Mouse (Mus musculus) liver, adult 10 weeks (tissue): ENCODE results near the gene Tex12. TPM values are rescaled to one million over a fixed set of nuclear protein-coding genes. Genes with fewer than 3 reads are reported as not detected.

ENCODE experiments used
- polyA plus RNA-seq: library from polyadenylated mRNA; stranded (reverse); fragments of 350-450 nt; fragmentation: Illumina TruSeq; extraction: RNeasy Lipid Tissue Mini Kit (QIAGEN cat#74804); gene quantifications from one replicate; pipeline ENCODE4 v1.2.3, GENCODE M21; 2014; ENCODE audit warnings: low read depth, low replicate concordance

Gene Tex12
- polyA plus RNA-seq = 6.3 TPM

GRCm38 (mm10) chr9:50561145-50561917 lies at the start of gene Tex12:
TSS of gene Tex12 (minus strand) at chr9:50561325.

DNA sequence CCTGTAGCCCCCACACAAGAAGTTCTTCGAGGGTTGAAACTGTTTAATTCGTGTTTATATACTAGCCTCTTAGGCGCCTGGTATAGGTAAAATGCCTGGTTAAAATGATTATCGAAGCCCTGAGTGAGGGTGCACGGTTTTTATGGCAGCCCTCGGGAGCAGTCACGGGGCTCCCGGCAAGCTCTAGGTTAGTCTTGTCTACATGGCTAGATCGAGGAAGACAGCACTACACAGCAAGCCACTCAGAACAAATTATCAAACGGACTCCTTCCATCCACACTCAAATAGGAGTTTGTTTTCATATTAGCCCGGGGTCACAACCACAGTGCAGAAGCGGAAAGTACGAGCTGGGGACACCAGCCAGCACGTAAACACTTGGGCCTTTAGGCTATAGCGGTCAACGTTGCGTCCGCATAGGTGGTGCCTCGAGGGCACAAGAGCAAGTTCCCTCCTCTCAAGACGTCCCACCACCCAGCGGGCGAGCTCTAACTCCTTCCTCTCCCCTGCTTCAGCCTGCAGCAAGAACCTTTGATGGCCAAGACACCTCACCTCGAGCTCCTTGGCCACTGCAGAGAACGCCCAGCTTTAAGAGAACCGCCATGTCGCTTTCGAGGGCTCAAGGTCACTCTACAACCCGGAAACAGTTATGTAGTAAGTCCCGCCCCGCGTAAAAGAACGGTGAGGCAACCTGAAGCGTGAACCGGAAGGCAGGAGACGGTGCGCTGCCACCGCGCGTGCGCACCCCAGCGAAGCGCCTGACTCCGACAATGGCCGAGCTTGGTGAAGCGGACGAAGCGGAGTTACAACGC lies 42.3 kb upstream of the Tex12 start, which contains the start of the genes Sdhd and Timm8b:
TSS of gene Sdhd (minus strand) at position 624 of the 809 bp plus-strand sequence.
TSS of gene Timm8b (plus strand) at position 722 of the 809 bp plus-strand sequence.

DNA sequence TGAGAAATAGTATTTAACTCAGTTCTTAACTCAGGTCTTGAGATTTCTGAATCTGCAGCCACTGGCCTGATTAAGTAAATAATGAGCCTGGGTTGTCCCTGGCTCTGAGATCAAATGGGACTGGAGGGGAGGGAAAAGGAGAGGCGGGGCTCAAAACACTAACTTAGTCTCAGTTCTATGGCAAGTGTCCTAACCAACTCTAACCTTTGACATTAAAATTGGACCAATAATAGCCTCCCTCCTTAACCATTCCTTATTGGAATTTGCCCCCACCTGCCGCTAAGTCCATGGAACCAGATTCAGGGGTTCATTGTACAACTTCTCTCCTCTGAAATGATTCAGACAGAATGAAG lies 6.1 kb downstream of the Tex12 start, which contains the start of gene Bco2:
TSS of gene Bco2 (minus strand) at position 88 of the 353 bp plus-strand sequence.

DNA sequence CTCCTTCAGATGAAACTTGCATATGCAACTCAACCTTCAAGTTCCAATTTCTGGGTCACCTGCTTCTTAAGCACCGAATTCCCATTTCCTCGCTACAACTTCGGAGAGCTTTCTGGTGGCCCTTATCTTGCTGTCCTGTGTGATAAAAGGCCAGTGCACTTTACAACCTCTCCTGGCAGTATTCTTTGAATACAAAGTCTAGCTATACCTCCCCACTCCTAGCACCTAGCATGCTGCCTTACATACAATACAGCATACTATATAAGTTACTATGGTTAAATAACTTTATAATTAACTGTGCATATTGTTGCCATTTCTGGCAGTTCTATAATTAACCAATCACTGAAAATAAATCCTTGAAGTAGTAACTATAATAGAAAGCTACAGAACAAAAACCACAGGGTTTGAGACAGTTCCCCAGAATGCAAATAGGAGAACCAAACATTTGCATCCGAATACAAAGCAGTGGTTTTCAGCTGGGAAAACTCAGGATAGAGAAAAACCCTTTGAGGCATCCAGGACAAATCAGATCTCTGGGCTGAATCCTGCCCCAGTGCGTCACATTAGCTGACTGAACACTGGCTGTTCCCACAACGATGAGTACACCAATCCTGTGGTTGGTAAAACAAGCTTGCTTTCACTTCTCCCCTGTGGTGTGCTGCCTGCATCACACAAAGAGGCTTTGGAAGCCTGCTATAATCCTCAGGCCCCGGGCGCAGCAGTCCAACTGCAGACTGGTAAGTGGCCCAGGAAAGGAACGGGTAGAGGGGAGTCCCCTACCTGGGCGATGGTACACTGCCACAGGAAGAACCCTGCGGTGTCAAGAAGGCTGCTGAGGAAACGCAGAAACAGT lies 6.7 kb downstream of the Tex12 start, which contains the start of gene Il18:
TSS of gene Il18 (plus strand) at position 587 of the 853 bp plus-strand sequence.

DNA sequence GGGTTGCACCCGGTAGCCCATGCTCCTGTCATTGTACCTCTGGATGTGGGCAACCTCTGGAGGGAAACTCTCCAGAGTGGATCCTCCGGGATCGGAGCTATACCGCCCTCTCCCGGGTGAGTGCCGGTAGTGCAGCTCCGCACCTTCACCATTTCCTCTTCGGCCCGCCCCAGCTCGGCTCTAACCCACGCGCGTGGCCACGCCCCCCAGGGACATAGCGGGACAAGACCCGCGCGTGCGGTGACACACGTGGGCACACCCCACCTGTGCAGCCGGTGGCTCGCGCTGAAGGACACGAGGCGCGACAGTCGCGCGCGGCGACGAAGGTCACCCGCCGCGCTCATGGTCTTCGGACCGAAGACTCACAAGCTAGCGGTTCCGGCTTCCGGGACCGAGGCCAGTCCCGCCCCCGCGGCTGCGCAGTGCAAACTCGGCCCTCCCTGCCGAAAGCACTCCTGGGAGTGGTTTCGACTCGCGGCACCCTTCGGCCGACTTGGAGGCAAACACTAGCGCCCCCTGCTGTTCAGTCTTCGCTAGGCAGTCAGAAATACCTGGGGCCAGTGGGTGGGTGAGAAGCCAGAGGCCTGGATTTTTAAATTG lies 32.7 kb downstream of the Tex12 start, which contains the start of gene Pts:
TSS of gene Pts (minus strand) at position 432 of the 600 bp plus-strand sequence.

Other genes with a start within 250 kb of the Tex12 start
- 74.2 TPM for gene Rpl10-ps3, start 216.4 kb downstream of the Tex12 start, polyA plus RNA-seq
- gene Plet1, start 66.8 kb downstream of the Tex12 start, polyA plus RNA-seq = 2.0 TPM
- 132 TPM for gene Pts, start 32.6 kb downstream of the Tex12 start, polyA plus RNA-seq
- 92.4 TPM for gene Il18, start 6.5 kb downstream of the Tex12 start, polyA plus RNA-seq
- 31.7 TPM for gene Bco2, start 6.1 kb downstream of the Tex12 start, polyA plus RNA-seq
- gene Sdhd, start 42.5 kb upstream of the Tex12 start, polyA plus RNA-seq = 263 TPM
- gene Timm8b, start 42.6 kb upstream of the Tex12 start, polyA plus RNA-seq = 69.1 TPM
- gene Pih1d2, start 56.0 kb upstream of the Tex12 start, polyA plus RNA-seq = 1.2 TPM
- 32.2 TPM for gene Nkapd1, start 56.1 kb upstream of the Tex12 start, polyA plus RNA-seq
- gene Dlat, start 98.5 kb upstream of the Tex12 start, polyA plus RNA-seq = 70.5 TPM
- 14.7 TPM for gene Dixdc1, start 178.2 kb upstream of the Tex12 start, polyA plus RNA-seq
- 31.9 TPM for gene 2310030G06Rik, start 185.2 kb upstream of the Tex12 start, polyA plus RNA-seq
- gene Cryab, start 190.0 kb upstream of the Tex12 start, polyA plus RNA-seq = 2.7 TPM
- gene Hspb2, start 191.0 kb upstream of the Tex12 start, polyA plus RNA-seq = not detected
- 4.0 TPM for gene Fdxacb1, start 206.9 kb upstream of the Tex12 start, polyA plus RNA-seq
- gene Alg9, start 213.7 kb upstream of the Tex12 start, polyA plus RNA-seq = 5.4 TPM
- gene 1110032A03Rik, start 214.2 kb upstream of the Tex12 start, polyA plus RNA-seq = 88.7 TPM